Mouse (Mus musculus): Measurements from ENCODE around the gene Pgam2.

Pgam2 gene

GRCm38 (mm10) chr11:5803551-5803981, at the start of gene Pgam2:
Gene Pgam2 (minus strand): TSS chr11:5803733.
- in situ Hi-C loops (cut with MboI; ENCODE audit: unreplicated experiment in 2 of 2), result no loop called here

GRCm38 (mm10) chr11:5852314-5852713, 48.8 kb upstream of the Pgam2 start:
- in situ Hi-C loops (cut with MboI; ENCODE audit: unreplicated experiment in 2 of 2), result no loop called here

GRCm38 (mm10) chr11:5851021-5851736, 47.6 kb upstream of the Pgam2 start:
- in situ Hi-C loops (cut with MboI; ENCODE audit: unreplicated experiment in 2 of 2), result no loop called here

- in situ Hi-C loops (cut with MboI; ENCODE audit: unreplicated experiment in 2 of 2), result no loop called here
Measured at GRCm38 (mm10) chr11:5850452-5850851, 46.9 kb upstream of the Pgam2 start.

GRCm38 (mm10) chr11:5849316-5849715, 45.8 kb upstream of the Pgam2 start:
- in situ Hi-C loops (cut with MboI; ENCODE audit: unreplicated experiment in 2 of 2), result no loop called here

GRCm38 (mm10) chr11:5848741-5849140, 45.2 kb upstream of the Pgam2 start:
- in situ Hi-C loops (cut with MboI; ENCODE audit: unreplicated experiment in 2 of 2), result no loop called here

- in situ Hi-C loops (cut with MboI; ENCODE audit: unreplicated experiment in 2 of 2), result no loop called here
Measured at GRCm38 (mm10) chr11:5846639-5847345, 43.3 kb upstream of the Pgam2 start.

GRCm38 (mm10) chr11:5843131-5843530, 39.6 kb upstream of the Pgam2 start:
- in situ Hi-C loops (cut with MboI; ENCODE audit: unreplicated experiment in 2 of 2), result no loop called here

- in situ Hi-C loops (cut with MboI; ENCODE audit: unreplicated experiment in 2 of 2), result no loop called here
Measured at GRCm38 (mm10) chr11:5841751-5842150, 38.2 kb upstream of the Pgam2 start.

GRCm38 (mm10) chr11:5840346-5840745, 36.8 kb upstream of the Pgam2 start:
- in situ Hi-C loops (cut with MboI; ENCODE audit: unreplicated experiment in 2 of 2), result no loop called here

GRCm38 (mm10) chr11:5837251-5838246, 34.0 kb upstream of the Pgam2 start, which contains the start of gene Polm:
Gene Polm (minus strand): TSS chr11:5838016.
- in situ Hi-C loops (cut with MboI; ENCODE audit: unreplicated experiment in 2 of 2), result loop anchor here in 1 of 2 experiments (5.0 kb wide), 1 partner anchor 40 kb away; the partner anchor contains the start of gene Pold2

GRCm38 (mm10) chr11:5836126-5836525, 32.6 kb upstream of the Pgam2 start:
- in situ Hi-C loops (cut with MboI; ENCODE audit: unreplicated experiment in 2 of 2), result loop anchor here in 1 of 2 experiments (5.0 kb wide), 1 partner anchor 41 kb away; the partner anchor contains the start of gene Pold2

- in situ Hi-C loops (cut with MboI; ENCODE audit: unreplicated experiment in 2 of 2), result loop anchor here in 1 of 2 experiments (5.0 kb wide), 1 partner anchor 42 kb away; the partner anchor contains the start of gene Pold2
Measured at GRCm38 (mm10) chr11:5835057-5835456, 31.5 kb upstream of the Pgam2 start.

GRCm38 (mm10) chr11:5834506-5834905, 31.0 kb upstream of the Pgam2 start:
- in situ Hi-C loops (cut with MboI; ENCODE audit: unreplicated experiment in 2 of 2), result loop anchor here in 1 of 2 experiments (5.0 kb wide), 1 partner anchor 47 kb away; the partner anchor contains the start of gene Dbnl

GRCm38 (mm10) chr11:5829327-5829726, 25.8 kb upstream of the Pgam2 start:
- in situ Hi-C loops (cut with MboI; ENCODE audit: unreplicated experiment in 2 of 2), result no loop called here

- in situ Hi-C loops (cut with MboI; ENCODE audit: unreplicated experiment in 2 of 2), result no loop called here
Measured at GRCm38 (mm10) chr11:5828509-5829191, 25.1 kb upstream of the Pgam2 start.

- in situ Hi-C loops (cut with MboI; ENCODE audit: unreplicated experiment in 2 of 2), result no loop called here
Measured at GRCm38 (mm10) chr11:5827931-5828330, 24.4 kb upstream of the Pgam2 start.

- in situ Hi-C loops (cut with MboI; ENCODE audit: unreplicated experiment in 2 of 2), result no loop called here
Measured at GRCm38 (mm10) chr11:5825432-5825831, 21.9 kb upstream of the Pgam2 start.

GRCm38 (mm10) chr11:5819223-5819622, 15.7 kb upstream of the Pgam2 start:
- in situ Hi-C loops (cut with MboI; ENCODE audit: unreplicated experiment in 2 of 2), result no loop called here

GRCm38 (mm10) chr11:5813381-5813780, 9.8 kb upstream of the Pgam2 start:
- in situ Hi-C loops (cut with MboI; ENCODE audit: unreplicated experiment in 2 of 2), result no loop called here
